Mouse (Mus musculus): ENCODE data around the gene Ifna7. TPM values are rescaled to one million over a fixed set of nuclear protein-coding genes. Genes with fewer than 3 reads are reported as not detected.
"Not testable (repeated sequence)": the region's sequence is repeated elsewhere in the genome, so short reads cannot be mapped to it uniquely, and the experiment has no call there.

Ifna7 gene
- polyA plus RNA-seq, 1 experiment from 2014 or later, result not detected

- not testable (repeated sequence) for H3K36me3 ChIP-seq (replicated peaks; ENCODE audit: insufficient read depth, low read length); H3K27ac ChIP-seq (ENCODE audit: low read depth); DNase-seq; H3K27me3 ChIP-seq (ENCODE audit: insufficient read depth, low read length); H3K4me2 ChIP-seq (ENCODE audit: low read depth, low read length); H3K4me3 ChIP-seq (ENCODE audit: low read depth, low read length); H3K9ac ChIP-seq (replicated peaks); ATAC-seq; H3K9me3 ChIP-seq (ENCODE audit: low read length); H3K4me1 ChIP-seq (ENCODE audit: insufficient read depth)
- no CpG with 5 or more reads among the region's 34 CpGs for WGBS (ENCODE audit: insufficient replicate concordance)
- peak; percentile 41 for TF ChIP-seq CTCF (IDR thresholded peaks at IDR 0.05; ENCODE audit: low read depth)
These were observed 10.3 kb upstream of the Ifna7 start for GRCm38 (mm10) chr4:88805761-88806160.

GRCm38 (mm10) chr4:88819659-88820058 lies 3.6 kb downstream of the Ifna7 start, which contains the start of gene Ifna11:
Gene Ifna11 (plus strand): TSS chr4:88819959.
- TF ChIP-seq EP300 (IDR thresholded peaks at IDR 0.05; ENCODE audit: low read depth) (no peak), CTCF (IDR thresholded peaks at IDR 0.05; ENCODE audit: low read depth) (no peak)
- Histone ChIP-seq H3K27me3 (ENCODE audit: insufficient read depth, low read length) (no peaks in the 10 kb centered on the region), H3K27ac (ENCODE audit: low read depth) (no peak within 1 kb of the TSS), H3K9me3 (ENCODE audit: low read length) (no peaks in the 10 kb centered on the region), H3K4me1 (ENCODE audit: insufficient read depth) (no peaks in the 10 kb centered on the region), H3K9ac (replicated peaks) (no peak within 1 kb of the TSS), H3K36me3 (replicated peaks; ENCODE audit: insufficient read depth, low read length) (no peaks in the 10 kb centered on the region), H3K4me3 (ENCODE audit: low read depth, low read length) (no peak within 1 kb of the TSS), H3K4me2 (ENCODE audit: low read depth, low read length) (no peak within 1 kb of the TSS)
- DNase-seq (no peak), ATAC-seq (no peak)
- 60% methylated on average over 1 of the region's 1 CpGs for WGBS (ENCODE audit: insufficient replicate concordance)

GRCm38 (mm10) chr4:88822995-88823394 lies 7.0 kb downstream of the Ifna7 start:
- Histone ChIP-seq H3K27ac (ENCODE audit: low read depth) (no peak overlapping the region), H3K4me1 (ENCODE audit: insufficient read depth) (no peaks in the 10 kb centered on the region), H3K9me3 (ENCODE audit: low read length) (no peaks in the 10 kb centered on the region), H3K27me3 (ENCODE audit: insufficient read depth, low read length) (no peaks in the 10 kb centered on the region), H3K9ac (replicated peaks) (no peak overlapping the region), H3K4me2 (ENCODE audit: low read depth, low read length) (no peak overlapping the region), H3K36me3 (replicated peaks; ENCODE audit: insufficient read depth, low read length) (no peaks in the 10 kb centered on the region), H3K4me3 (ENCODE audit: low read depth, low read length) (no peak overlapping the region)
- ATAC-seq, result no peak
- WGBS (ENCODE audit: insufficient replicate concordance), result 23% methylated on average over 4 of the region's 4 CpGs
- no peak for DNase-seq
- TF ChIP-seq EP300 (IDR thresholded peaks at IDR 0.05; ENCODE audit: low read depth) (no peak), CTCF (IDR thresholded peaks at IDR 0.05; ENCODE audit: low read depth) (peak; percentile 53)

GRCm38 (mm10) chr4:88827116-88827515 lies 11.1 kb downstream of the Ifna7 start, which contains the start of gene Ifna6:
Gene Ifna6 (plus strand): TSS chr4:88827416.
- not testable (repeated sequence) for H3K4me3 ChIP-seq (ENCODE audit: low read depth, low read length); H3K9ac ChIP-seq (replicated peaks); H3K4me2 ChIP-seq (ENCODE audit: low read depth, low read length); H3K27me3 ChIP-seq (ENCODE audit: insufficient read depth, low read length); DNase-seq; H3K27ac ChIP-seq (ENCODE audit: low read depth); H3K9me3 ChIP-seq (ENCODE audit: low read length); ATAC-seq; H3K4me1 ChIP-seq (ENCODE audit: insufficient read depth); H3K36me3 ChIP-seq (replicated peaks; ENCODE audit: insufficient read depth, low read length)

GRCm38 (mm10) chr4:88830523-88830922 lies 14.5 kb downstream of the Ifna7 start:
- no peaks in the 10 kb centered on the region for H3K9me3 ChIP-seq (ENCODE audit: low read length)
- H3K9ac ChIP-seq (replicated peaks), result no peak overlapping the region
- ATAC-seq (no peak), DNase-seq (no peak)
- H3K36me3 ChIP-seq (replicated peaks; ENCODE audit: insufficient read depth, low read length), result no peaks in the 10 kb centered on the region
- TF ChIP-seq CTCF (IDR thresholded peaks at IDR 0.05; ENCODE audit: low read depth) (peak; percentile 44), EP300 (IDR thresholded peaks at IDR 0.05; ENCODE audit: low read depth) (no peak)
- no peaks in the 10 kb centered on the region for H3K27me3 ChIP-seq (ENCODE audit: insufficient read depth, low read length)
- H3K4me3 ChIP-seq (ENCODE audit: low read depth, low read length), result no peak overlapping the region
- H3K4me2 ChIP-seq (ENCODE audit: low read depth, low read length), result no peak overlapping the region
- H3K27ac ChIP-seq (ENCODE audit: low read depth), result no peak overlapping the region
- H3K4me1 ChIP-seq (ENCODE audit: insufficient read depth), result no peaks in the 10 kb centered on the region
- WGBS (ENCODE audit: insufficient replicate concordance), result 24% methylated on average over 4 of the region's 4 CpGs

GRCm38 (mm10) chr4:88835225-88835624 lies 19.2 kb downstream of the Ifna7 start, which contains the start of gene Ifna5:
Gene Ifna5 (plus strand): TSS chr4:88835525.
- not testable (repeated sequence) for ATAC-seq; H3K4me2 ChIP-seq (ENCODE audit: low read depth, low read length); DNase-seq; H3K9ac ChIP-seq (replicated peaks); H3K4me1 ChIP-seq (ENCODE audit: insufficient read depth); H3K27me3 ChIP-seq (ENCODE audit: insufficient read depth, low read length); H3K27ac ChIP-seq (ENCODE audit: low read depth); H3K4me3 ChIP-seq (ENCODE audit: low read depth, low read length); H3K36me3 ChIP-seq (replicated peaks; ENCODE audit: insufficient read depth, low read length); H3K9me3 ChIP-seq (ENCODE audit: low read length)
- 75% methylated on average over 1 of the region's 1 CpGs for WGBS (ENCODE audit: insufficient replicate concordance)

GRCm38 (mm10) chr4:88838828-88839227 lies 22.8 kb downstream of the Ifna7 start:
- H3K27ac ChIP-seq (ENCODE audit: low read depth), result no peak overlapping the region
- TF ChIP-seq EP300 (IDR thresholded peaks at IDR 0.05; ENCODE audit: low read depth) (no peak), CTCF (IDR thresholded peaks at IDR 0.05; ENCODE audit: low read depth) (peak; percentile 51)
- H3K9me3 ChIP-seq (ENCODE audit: low read length), result no peaks in the 10 kb centered on the region
- H3K4me2 ChIP-seq (ENCODE audit: low read depth, low read length), result no peak overlapping the region
- no peak overlapping the region for H3K9ac ChIP-seq (replicated peaks)
- H3K4me1 ChIP-seq (ENCODE audit: insufficient read depth), result no peaks in the 10 kb centered on the region
- no peak for DNase-seq
- H3K36me3 ChIP-seq (replicated peaks; ENCODE audit: insufficient read depth, low read length), result no peaks in the 10 kb centered on the region
- 28% methylated on average over 3 of the region's 3 CpGs for WGBS (ENCODE audit: insufficient replicate concordance)
- ATAC-seq, result no peak
- H3K4me3 ChIP-seq (ENCODE audit: low read depth, low read length), result no peak overlapping the region
- no peaks in the 10 kb centered on the region for H3K27me3 ChIP-seq (ENCODE audit: insufficient read depth, low read length)
